Mouse (Mus musculus) heart, embryonic 15.5 days (tissue): Measurements from ENCODE around the gene Ccdc151. TPM values are rescaled to one million over a fixed set of nuclear protein-coding genes. Genes with fewer than 3 reads are reported as not detected.

Experiments used
- ATAC-seq: fragments of 200-750 bp; cut with Nextera tagmentation; replicated peaks from 2 replicates; pipeline ENCODE4 v1.8.0; 2017; ENCODE audit warnings: low read depth, moderate TSS enrichment; ENCODE audit not compliant: insufficient number of reproducible peaks, insufficient read depth, low FRiP score
- H3K27ac ChIP-seq: fragments of 300-500 bp; sonication (generic); 2 replicates; pipeline ENCODE4 v1.5.1; 2015; ENCODE audit warnings: mild to moderate bottlenecking, inconsistent platforms
- H3K27me3 ChIP-seq: fragments of 300-500 bp; sonication (generic); 2 replicates; pipeline ENCODE4 v1.6.1; 2015; ENCODE audit warnings: inconsistent platforms
- H3K36me3 ChIP-seq: fragments of 300-500 bp; sonication (generic); 2 replicates; pipeline ENCODE4 v1.6.1; 2015; ENCODE audit warnings: mild to moderate bottlenecking, inconsistent platforms
- H3K4me1 ChIP-seq: fragments of 300-500 bp; sonication (generic); replicated peaks from 2 replicates; pipeline ENCODE4 v1.6.1; 2015; ENCODE audit warnings: inconsistent platforms
- H3K4me2 ChIP-seq: fragments of 300-500 bp; sonication (generic); 2 replicates; pipeline ENCODE4 v1.6.1; 2015; ENCODE audit warnings: inconsistent platforms, mild to moderate bottlenecking, moderate library complexity
- H3K4me3 ChIP-seq: fragments of 300-500 bp; sonication (generic); 2 replicates; pipeline ENCODE4 v1.5.1; 2015; ENCODE audit warnings: mild to moderate bottlenecking, inconsistent platforms
- H3K9ac ChIP-seq: fragments of 300-500 bp; sonication (generic); 2 replicates; pipeline ENCODE4 v1.6.1; 2015; ENCODE audit warnings: mild to moderate bottlenecking, inconsistent platforms
- H3K9me3 ChIP-seq: fragments of 300-500 bp; sonication (generic); replicated peaks from 2 replicates; pipeline ENCODE4 v1.6.1; 2016; ENCODE audit warnings: inconsistent platforms
- WGBS: fragments of 180-500 bp; shearing (Covaris S2); methylation state at CpG from one replicate; pipeline ENCODE4 v1.1.7; 2015; ENCODE audit warnings: mixed read lengths; 5-methylcytosine and 5-hydroxymethylcytosine counted together
- polyA plus RNA-seq: library from polyadenylated mRNA; unstranded; fragments of >200 nt; fragmentation: Nextera tagmentation; extraction: Ambion mirVana; gene quantifications from 2 replicates; pipeline ENCODE4 v1.2.1, GENCODE M21; 2015

Ccdc151 gene
- polyA plus RNA-seq, 1 experiment from 2014 or later: 0.35 TPM

- Histone ChIP-seq H3K27ac (no peak overlapping the region), H3K9me3 (no peaks in the 10 kb centered on the region), H3K4me3 (no peak overlapping the region), H3K9ac (no peak overlapping the region), H3K27me3 (no peaks in the 10 kb centered on the region), H3K4me2 (no peak overlapping the region), H3K4me1 (no peaks in the 10 kb centered on the region), H3K36me3 (no peaks in the 10 kb centered on the region)
- WGBS: 83% methylated on average over 9 of the region's 9 CpGs
- ATAC-seq: no peak
These were observed 28.0 kb upstream of the Ccdc151 start for GRCm38 (mm10) chr9:22030386-22030785.

GRCm38 (mm10) chr9:22028467-22028866 is 26.0 kb upstream of the Ccdc151 start:
- H3K4me2 ChIP-seq: no peak overlapping the region
- H3K36me3 ChIP-seq: no peaks in the 10 kb centered on the region
- H3K4me3 ChIP-seq: no peak overlapping the region
- H3K27me3 ChIP-seq: no peaks in the 10 kb centered on the region
- H3K9ac ChIP-seq: no peak overlapping the region
- WGBS: 44% methylated on average over 7 of the region's 7 CpGs
- H3K4me1 ChIP-seq: no peaks in the 10 kb centered on the region
- H3K9me3 ChIP-seq: no peaks in the 10 kb centered on the region
- no peak for ATAC-seq
- H3K27ac ChIP-seq: no peak overlapping the region

GRCm38 (mm10) chr9:22024592-22024991 is 22.2 kb upstream of the Ccdc151 start:
- no peaks in the 10 kb centered on the region for H3K4me1 ChIP-seq
- ATAC-seq: no peak
- no peaks in the 10 kb centered on the region for H3K27me3 ChIP-seq
- H3K9ac ChIP-seq: no peak overlapping the region
- H3K4me3 ChIP-seq: no peak overlapping the region
- 54% methylated on average over 8 of the region's 8 CpGs for WGBS
- no peak overlapping the region for H3K4me2 ChIP-seq
- H3K27ac ChIP-seq: no peak overlapping the region
- H3K9me3 ChIP-seq: no peaks in the 10 kb centered on the region
- H3K36me3 ChIP-seq: no peaks in the 10 kb centered on the region

- no peaks in the 10 kb centered on the region for H3K4me1 ChIP-seq
- no peaks in the 10 kb centered on the region for H3K9me3 ChIP-seq
- no peak for ATAC-seq
- H3K9ac ChIP-seq: no peak overlapping the region
- 66% methylated on average over 7 of the region's 7 CpGs for WGBS
- H3K27me3 ChIP-seq: no peaks in the 10 kb centered on the region
- H3K27ac ChIP-seq: no peak overlapping the region
- H3K4me3 ChIP-seq: no peak overlapping the region
- H3K36me3 ChIP-seq: peaks cover 21% of the 10 kb centered on the region
- H3K4me2 ChIP-seq: no peak overlapping the region
These were observed 14.9 kb upstream of the Ccdc151 start for GRCm38 (mm10) chr9:22017208-22017825.

GRCm38 (mm10) chr9:22016245-22016644 is 13.8 kb upstream of the Ccdc151 start:
- peaks cover 32% of the 10 kb centered on the region for H3K36me3 ChIP-seq
- 71% methylated on average over 10 of the region's 10 CpGs for WGBS
- H3K9ac ChIP-seq: no peak overlapping the region
- no peak for ATAC-seq
- no peak overlapping the region for H3K4me3 ChIP-seq
- no peak overlapping the region for H3K27ac ChIP-seq
- no peaks in the 10 kb centered on the region for H3K9me3 ChIP-seq
- no peak overlapping the region for H3K4me2 ChIP-seq
- no peaks in the 10 kb centered on the region for H3K27me3 ChIP-seq
- H3K4me1 ChIP-seq: no peaks in the 10 kb centered on the region

- no peak overlapping the region for H3K4me3 ChIP-seq
- no peak for ATAC-seq
- WGBS: 91% methylated on average over 13 of the region's 13 CpGs
- peaks cover 66% of the 10 kb centered on the region for H3K36me3 ChIP-seq
- H3K27me3 ChIP-seq: no peaks in the 10 kb centered on the region
- no peaks in the 10 kb centered on the region for H3K4me1 ChIP-seq
- no peak overlapping the region for H3K27ac ChIP-seq
- H3K9me3 ChIP-seq: no peaks in the 10 kb centered on the region
- H3K9ac ChIP-seq: no peak overlapping the region
- H3K4me2 ChIP-seq: no peak overlapping the region
These were observed 10.3 kb upstream of the Ccdc151 start for GRCm38 (mm10) chr9:22012731-22013130.

- Histone ChIP-seq H3K4me2 (no peak overlapping the region), H3K27ac (no peak overlapping the region), H3K36me3 (peaks cover 76% of the 10 kb centered on the region), H3K4me1 (no peaks in the 10 kb centered on the region), H3K27me3 (no peaks in the 10 kb centered on the region), H3K9me3 (no peaks in the 10 kb centered on the region), H3K4me3 (no peak overlapping the region), H3K9ac (no peak overlapping the region)
- no peak for ATAC-seq
- WGBS: 82% methylated on average over 5 of the region's 5 CpGs
These were observed 8.6 kb upstream of the Ccdc151 start for GRCm38 (mm10) chr9:22011055-22011454.

GRCm38 (mm10) chr9:22004546-22004945 is 2.1 kb upstream of the Ccdc151 start:
- ATAC-seq: no peak
- Histone ChIP-seq H3K9me3 (no peaks in the 10 kb centered on the region), H3K9ac (no peak overlapping the region), H3K36me3 (peaks cover 44% of the 10 kb centered on the region), H3K4me3 (no peak overlapping the region), H3K27ac (no peak overlapping the region), H3K4me2 (no peak overlapping the region), H3K27me3 (peaks cover 2% of the 10 kb centered on the region), H3K4me1 (peaks cover 17% of the 10 kb centered on the region)
- 94% methylated on average over 12 of the region's 12 CpGs for WGBS

- Histone ChIP-seq H3K4me3 (peak overlapping the region; percentile 72), H3K9me3 (no peaks in the 10 kb centered on the region), H3K27ac (peak overlapping the region; percentile 75), H3K4me2 (peak overlapping the region; percentile 83), H3K36me3 (peaks cover 30% of the 10 kb centered on the region), H3K27me3 (peaks cover 9% of the 10 kb centered on the region), H3K4me1 (peaks cover 17% of the 10 kb centered on the region), H3K9ac (peak overlapping the region; percentile 61)
- under 1% methylated on average over 18 of the region's 18 CpGs for WGBS
- ATAC-seq: no peak
These were observed 725 bp upstream of the Ccdc151 start for GRCm38 (mm10) chr9:22003163-22003554.

GRCm38 (mm10) chr9:22001633-22002032 is 801 bp downstream of the Ccdc151 start:
- Histone ChIP-seq H3K4me2 (no peak overlapping the region), H3K27me3 (peaks cover 10% of the 10 kb centered on the region), H3K36me3 (peaks cover 22% of the 10 kb centered on the region), H3K9me3 (no peaks in the 10 kb centered on the region), H3K27ac (no peak overlapping the region), H3K9ac (no peak overlapping the region), H3K4me3 (no peak overlapping the region), H3K4me1 (peaks cover 17% of the 10 kb centered on the region)
- no peak for ATAC-seq
- WGBS: 88% methylated on average over 4 of the region's 4 CpGs

GRCm38 (mm10) chr9:22000296-22000695 is 2.1 kb downstream of the Ccdc151 start:
- Histone ChIP-seq H3K4me1 (peaks cover 17% of the 10 kb centered on the region), H3K9me3 (no peaks in the 10 kb centered on the region), H3K27ac (no peak overlapping the region), H3K36me3 (peaks cover 10% of the 10 kb centered on the region; the same call in 1 of the 2 replicates), H3K4me2 (no peak overlapping the region), H3K4me3 (no peak overlapping the region), H3K9ac (no peak overlapping the region), H3K27me3 (peaks cover 10% of the 10 kb centered on the region)
- 86% methylated on average over 6 of the region's 6 CpGs for WGBS
- ATAC-seq: no peak

GRCm38 (mm10) chr9:21996178-21996867 is 6.1 kb downstream of the Ccdc151 start:
- WGBS: 78% methylated on average over 3 of the region's 3 CpGs
- no peaks in the 10 kb centered on the region for H3K4me1 ChIP-seq
- H3K27ac ChIP-seq: no peak overlapping the region
- H3K9ac ChIP-seq: no peak overlapping the region
- H3K4me2 ChIP-seq: no peak overlapping the region
- H3K27me3 ChIP-seq: peaks cover 41% of the 10 kb centered on the region
- no peak for ATAC-seq
- H3K9me3 ChIP-seq: no peaks in the 10 kb centered on the region
- no peaks in the 10 kb centered on the region for H3K36me3 ChIP-seq
- no peak overlapping the region for H3K4me3 ChIP-seq
